Mouse (Mus musculus) forebrain, embryonic 16.5 days (tissue): ENCODE data around the gene Pdk2. TPM values are rescaled to one million over a fixed set of nuclear protein-coding genes. Genes with fewer than 3 reads are reported as not detected.

Source experiments
- ATAC-seq: fragments of 200-750 bp; cut with Nextera tagmentation; 2 replicates; pipeline ENCODE4 v1.8.0; 2017; ENCODE audit warnings: mild to moderate bottlenecking, moderate library complexity
- H3K27ac ChIP-seq: fragments of 300-500 bp; sonication (generic); 2 replicates; pipeline ENCODE4 v1.5.1; 2014; ENCODE audit warnings: low read length, control low read depth
- H3K27me3 ChIP-seq: fragments of 300-500 bp; sonication (generic); replicated peaks from 2 replicates; pipeline ENCODE4 v1.6.1; 2014; ENCODE audit warnings: low read length; ENCODE audit not compliant: control insufficient read depth, insufficient read depth
- H3K36me3 ChIP-seq: fragments of 300-500 bp; sonication (generic); 2 replicates; pipeline ENCODE4 v1.6.1; 2014; ENCODE audit not compliant: control insufficient read depth, insufficient read depth
- H3K4me1 ChIP-seq: fragments of 300-500 bp; sonication (generic); replicated peaks from 2 replicates; pipeline ENCODE4 v1.6.1; 2014; ENCODE audit warnings: low read length; ENCODE audit not compliant: control insufficient read depth, insufficient read depth
- H3K4me2 ChIP-seq: fragments of 300-500 bp; sonication (generic); 2 replicates; pipeline ENCODE4 v1.6.1; 2014; ENCODE audit warnings: mild to moderate bottlenecking, low read length, control low read depth
- H3K4me3 ChIP-seq: fragments of 300-500 bp; sonication (generic); replicated peaks from 2 replicates; pipeline ENCODE4 v1.5.1; 2014; ENCODE audit warnings: mild to moderate bottlenecking, low read length, control low read depth
- H3K9ac ChIP-seq: fragments of 300-500 bp; sonication (generic); replicated peaks from 2 replicates; pipeline ENCODE4 v1.6.1; 2014; ENCODE audit warnings: low read depth, low read length, control low read depth
- H3K9me3 ChIP-seq: fragments of 300-500 bp; sonication (generic); 2 replicates; pipeline ENCODE4 v1.6.1; 2016; ENCODE audit warnings: low read length; ENCODE audit not compliant: control insufficient read depth
- WGBS: fragments of 180-500 bp; shearing (Covaris S2); extraction: QIAGEN DNeasy Blood & Tissue Kit; methylation state at CpG from one replicate; pipeline ENCODE4 v1.1.7; 2014; 5-methylcytosine and 5-hydroxymethylcytosine counted together
- polyA plus RNA-seq: library from polyadenylated mRNA; unstranded; fragments of >200 nt; fragmentation: Nextera tagmentation; extraction: Ambion mirVana; gene quantifications from 2 replicates; pipeline ENCODE4 v1.2.1, GENCODE M21; 2015

Gene Pdk2
- polyA plus RNA-seq, result 27.6 and 29.2 TPM in 2 replicates

DNA sequence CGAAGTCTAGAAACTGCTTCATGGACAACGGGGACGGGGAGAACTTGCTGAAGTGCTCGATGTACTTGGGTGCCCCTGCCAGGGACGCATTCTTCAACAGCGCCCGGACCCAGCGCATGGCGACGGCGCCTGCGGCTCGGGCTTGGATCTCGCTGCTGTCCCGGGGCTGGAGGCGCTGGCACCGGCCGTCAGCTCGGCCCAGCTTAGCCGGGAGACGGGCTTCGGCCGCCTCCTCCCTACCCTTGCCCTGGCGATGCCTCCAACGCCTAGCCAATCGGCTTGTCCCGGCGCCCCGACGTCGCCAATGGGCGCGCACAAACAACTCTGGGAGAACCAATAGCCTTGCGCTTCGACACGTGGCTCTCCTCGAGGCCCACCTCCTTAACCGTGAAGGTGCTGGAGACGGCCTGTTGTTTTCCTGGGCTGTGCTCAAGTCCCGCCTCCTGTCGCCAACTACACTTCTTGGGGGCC, at the start of gene Pdk2:
Gene Pdk2 (minus strand): TSS at position 216 of the 471 bp plus-strand sequence.
- H3K27me3 ChIP-seq, result no peaks in the 10 kb centered on the region
- H3K9me3 ChIP-seq, result no peaks in the 10 kb centered on the region
- no peaks in the 10 kb centered on the region for H3K36me3 ChIP-seq
- under 1% methylated on average over 41 of the region's 41 CpGs for WGBS
- H3K9ac ChIP-seq, result peak within 1 kb of the TSS; percentile 65
- H3K4me1 ChIP-seq, result peaks cover 22% of the 10 kb centered on the region
- peak within 1 kb of the TSS; percentile 92 for H3K4me2 ChIP-seq
- H3K27ac ChIP-seq, result peak within 1 kb of the TSS; percentile 71
- peak within 1 kb of the TSS; percentile 89 for H3K4me3 ChIP-seq
- peak; percentile 98 for ATAC-seq

DNA sequence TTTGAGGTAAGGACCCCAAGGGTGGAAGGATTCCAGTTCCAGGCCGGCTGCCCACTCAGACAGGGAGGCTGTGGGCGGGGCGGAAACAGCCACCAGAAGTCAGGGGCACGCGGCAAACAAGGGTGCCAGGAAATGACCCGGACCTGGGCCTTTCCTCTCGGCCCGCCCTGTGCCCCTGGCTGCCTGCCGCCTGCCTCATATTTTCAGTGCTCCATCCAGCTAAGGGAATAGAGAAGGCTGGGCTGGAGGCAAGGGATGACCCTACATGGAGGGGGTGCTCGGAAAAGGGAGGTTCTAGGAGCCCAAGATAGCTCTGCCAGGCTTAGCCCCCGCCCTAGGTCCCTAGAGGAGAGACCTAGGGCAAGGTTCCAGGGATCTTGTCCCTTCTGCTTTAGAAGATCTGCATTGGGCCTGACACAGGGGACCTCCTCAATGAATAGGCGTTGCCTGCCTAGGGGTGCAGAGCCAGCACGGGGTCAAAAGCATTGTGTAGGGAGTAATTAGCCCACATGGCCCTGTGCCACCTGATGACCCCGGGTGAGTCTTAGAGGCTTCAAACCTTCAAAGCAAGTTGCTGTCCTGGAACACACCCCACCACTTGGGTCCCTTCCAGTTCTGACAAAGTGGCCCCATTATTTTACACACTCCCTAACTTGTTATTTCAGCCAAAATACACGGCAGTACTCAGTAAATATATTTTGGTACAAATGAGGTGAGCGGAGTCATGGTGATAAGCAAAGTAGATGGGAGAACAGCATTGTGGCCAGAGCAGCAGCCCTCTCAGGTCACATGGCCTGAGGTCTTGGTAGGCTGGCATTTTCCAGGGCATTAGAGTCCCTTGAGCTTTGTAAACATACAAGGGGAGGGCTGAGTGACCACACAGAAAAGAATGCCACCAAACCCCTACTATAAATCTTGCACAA, 48.0 kb upstream of the Pdk2 start:
- H3K27ac ChIP-seq, result no peak overlapping the region
- no peaks in the 10 kb centered on the region for H3K27me3 ChIP-seq
- H3K4me3 ChIP-seq, result no peak overlapping the region
- H3K9ac ChIP-seq, result no peak overlapping the region
- H3K4me1 ChIP-seq, result no peaks in the 10 kb centered on the region
- no peaks in the 10 kb centered on the region for H3K36me3 ChIP-seq
- no peak overlapping the region for H3K4me2 ChIP-seq
- no peak for ATAC-seq
- no peaks in the 10 kb centered on the region for H3K9me3 ChIP-seq
- 76% methylated on average over 16 of the region's 16 CpGs for WGBS

DNA sequence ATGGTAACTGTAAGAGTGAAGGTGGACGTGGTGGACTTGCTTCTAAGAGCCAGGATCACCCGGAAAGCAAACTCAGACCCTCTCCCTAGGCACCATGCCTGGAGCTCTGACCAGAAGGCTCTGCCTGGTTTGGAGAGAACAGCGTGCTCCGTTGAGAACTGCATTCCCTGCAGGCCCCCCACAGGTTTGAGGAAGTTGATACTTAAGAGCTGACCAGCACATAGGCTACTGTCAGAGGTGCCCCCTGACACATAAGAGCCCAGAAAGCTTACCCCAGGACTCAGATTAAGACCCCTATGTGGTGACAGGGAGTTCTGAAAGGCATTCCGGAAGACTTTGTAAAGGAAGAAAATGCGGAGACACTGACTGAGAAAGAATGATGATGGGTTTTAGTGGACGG, 47.1 kb upstream of the Pdk2 start:
- H3K9me3 ChIP-seq, result no peaks in the 10 kb centered on the region
- H3K4me3 ChIP-seq, result no peak overlapping the region
- H3K36me3 ChIP-seq, result no peaks in the 10 kb centered on the region
- WGBS, result 68% methylated on average over 7 of the region's 7 CpGs
- H3K4me2 ChIP-seq, result no peak overlapping the region
- no peak overlapping the region for H3K9ac ChIP-seq
- H3K4me1 ChIP-seq, result no peaks in the 10 kb centered on the region
- no peaks in the 10 kb centered on the region for H3K27me3 ChIP-seq
- ATAC-seq, result no peak
- no peak overlapping the region for H3K27ac ChIP-seq

DNA sequence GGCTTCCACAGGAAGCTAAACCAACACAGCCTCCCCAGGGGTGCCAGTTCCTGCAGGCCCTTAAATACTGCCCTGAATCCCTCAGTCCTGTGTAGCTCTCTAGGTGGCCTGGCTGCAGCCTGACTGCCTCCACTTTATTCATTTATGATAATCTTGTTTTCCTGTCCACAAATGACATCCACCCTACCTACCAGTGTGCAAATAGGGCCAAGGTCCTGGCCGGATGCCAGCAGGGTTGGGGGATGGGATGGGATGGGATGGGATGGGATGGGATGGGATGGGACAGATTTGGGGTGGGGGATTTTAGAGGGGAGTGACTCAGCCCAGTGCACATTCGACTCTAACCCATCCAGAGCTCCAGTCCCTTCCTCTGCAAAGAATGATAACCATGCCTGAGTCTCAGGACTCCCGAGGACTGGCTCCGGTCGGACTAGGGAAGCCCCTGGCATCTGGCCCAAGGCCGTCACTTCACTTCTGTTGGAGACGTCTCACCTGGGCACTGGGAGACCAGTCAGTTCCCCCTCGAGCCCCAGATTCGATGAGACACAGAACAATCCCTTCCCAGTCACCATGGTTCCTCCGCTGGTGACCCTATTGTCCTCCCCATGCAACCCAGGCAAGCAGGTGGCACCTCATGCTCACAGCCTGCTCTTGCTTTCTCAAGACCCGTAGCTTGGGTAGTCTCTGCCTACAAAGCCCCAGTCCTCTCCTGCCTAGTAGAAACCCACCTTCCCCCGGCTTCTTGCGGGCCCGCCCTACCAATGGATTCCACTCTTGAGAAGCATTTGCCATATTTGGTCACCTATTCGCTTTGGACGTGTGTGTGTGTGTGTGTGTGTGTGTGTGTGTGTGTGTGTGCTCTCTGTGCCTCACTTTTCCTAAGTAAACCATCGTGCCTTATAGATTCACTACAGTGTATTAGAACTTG, 46.4 kb upstream of the Pdk2 start:
- Histone ChIP-seq H3K4me3 (no peak overlapping the region), H3K4me2 (no peak overlapping the region), H3K9ac (no peak overlapping the region), H3K27ac (no peak overlapping the region), H3K36me3 (no peaks in the 10 kb centered on the region), H3K9me3 (no peaks in the 10 kb centered on the region), H3K4me1 (no peaks in the 10 kb centered on the region), H3K27me3 (no peaks in the 10 kb centered on the region)
- no peak for ATAC-seq
- WGBS, result 64% methylated on average over 17 of the region's 17 CpGs

DNA sequence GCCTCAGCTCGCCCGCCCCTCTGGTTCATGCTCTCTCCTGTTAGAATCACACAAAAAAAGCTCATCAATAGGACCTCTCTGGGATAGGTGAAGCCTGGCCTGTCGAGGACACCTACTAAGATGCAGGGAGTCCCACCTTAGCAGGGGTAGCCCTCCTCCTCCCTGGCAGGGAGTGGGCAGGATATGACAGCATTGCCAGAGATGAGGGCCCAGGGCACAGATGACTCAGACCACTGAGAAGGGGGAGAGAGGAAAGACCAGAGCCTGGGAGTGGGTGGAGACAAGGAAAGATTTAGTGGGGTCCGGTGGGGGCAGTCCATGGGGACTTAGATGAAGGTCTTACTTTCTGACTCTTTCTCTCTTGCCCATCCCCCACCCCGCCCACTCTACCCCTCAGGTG, 45.1 kb upstream of the Pdk2 start:
- no peaks in the 10 kb centered on the region for H3K4me1 ChIP-seq
- H3K9me3 ChIP-seq, result no peaks in the 10 kb centered on the region
- WGBS, result 64% methylated on average over 5 of the region's 5 CpGs
- no peak for ATAC-seq
- no peak overlapping the region for H3K4me3 ChIP-seq
- H3K4me2 ChIP-seq, result no peak overlapping the region
- H3K9ac ChIP-seq, result no peak overlapping the region
- H3K27me3 ChIP-seq, result no peaks in the 10 kb centered on the region
- no peaks in the 10 kb centered on the region for H3K36me3 ChIP-seq
- H3K27ac ChIP-seq, result no peak overlapping the region

DNA sequence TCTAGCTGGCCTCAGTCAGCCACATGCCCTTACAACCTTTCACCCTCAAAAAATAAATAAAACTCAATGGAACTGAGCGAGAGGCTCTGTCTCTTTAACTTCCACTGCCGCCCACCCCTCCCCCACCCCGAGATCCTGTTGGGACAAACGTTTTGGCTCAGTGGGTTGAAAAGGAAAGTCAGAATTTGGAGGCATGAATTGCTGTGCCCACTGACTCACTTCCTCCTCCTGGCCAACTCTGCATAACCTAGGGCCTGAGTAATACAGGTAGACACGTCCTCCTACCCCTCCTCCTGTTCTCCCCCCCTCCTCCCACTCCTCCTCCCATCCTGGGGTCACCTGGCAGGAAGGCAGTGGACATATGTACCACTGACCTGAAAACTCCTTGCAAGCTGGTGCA, 44.6 kb upstream of the Pdk2 start:
- Histone ChIP-seq H3K4me3 (no peak overlapping the region), H3K36me3 (no peaks in the 10 kb centered on the region), H3K4me1 (no peaks in the 10 kb centered on the region), H3K4me2 (no peak overlapping the region), H3K27ac (no peak overlapping the region), H3K9ac (no peak overlapping the region), H3K27me3 (no peaks in the 10 kb centered on the region), H3K9me3 (no peaks in the 10 kb centered on the region)
- WGBS, result 21% methylated on average over 5 of the region's 5 CpGs
- ATAC-seq, result no peak

DNA sequence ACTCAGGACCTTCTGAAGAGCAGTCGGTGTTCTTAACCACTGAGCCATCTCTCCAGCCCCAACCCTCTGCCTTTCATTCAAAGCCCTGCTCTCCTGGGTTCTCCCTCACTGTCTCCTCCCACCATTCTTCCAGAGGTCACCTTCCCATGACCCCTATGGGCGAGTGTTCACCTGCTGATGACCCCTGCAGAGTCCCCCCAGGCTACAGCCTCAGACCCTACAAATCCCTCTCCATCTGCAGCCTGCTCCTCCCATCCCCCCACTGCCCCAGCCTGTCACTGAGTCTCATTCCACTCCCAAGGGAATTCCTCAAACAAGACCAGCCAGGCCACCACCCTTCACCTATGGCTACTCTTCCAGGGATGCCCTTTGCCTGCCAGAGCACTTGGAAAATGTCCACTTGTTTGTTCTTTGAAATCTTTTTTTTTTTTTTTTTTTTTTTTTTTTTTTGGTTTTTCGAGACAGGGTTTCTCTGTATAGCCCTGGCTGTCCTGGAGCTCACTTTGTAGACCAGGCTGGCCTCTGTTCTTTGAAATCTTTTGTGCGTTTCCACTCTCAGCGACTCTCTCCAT, 43.7 kb upstream of the Pdk2 start:
- ATAC-seq, result no peak
- no peaks in the 10 kb centered on the region for H3K27me3 ChIP-seq
- H3K36me3 ChIP-seq, result no peaks in the 10 kb centered on the region
- WGBS, result 34% methylated on average over 5 of the region's 5 CpGs
- no peak overlapping the region for H3K4me3 ChIP-seq
- H3K27ac ChIP-seq, result no peak overlapping the region
- H3K4me1 ChIP-seq, result no peaks in the 10 kb centered on the region
- H3K9me3 ChIP-seq, result no peaks in the 10 kb centered on the region
- H3K9ac ChIP-seq, result no peak overlapping the region
- no peak overlapping the region for H3K4me2 ChIP-seq

DNA sequence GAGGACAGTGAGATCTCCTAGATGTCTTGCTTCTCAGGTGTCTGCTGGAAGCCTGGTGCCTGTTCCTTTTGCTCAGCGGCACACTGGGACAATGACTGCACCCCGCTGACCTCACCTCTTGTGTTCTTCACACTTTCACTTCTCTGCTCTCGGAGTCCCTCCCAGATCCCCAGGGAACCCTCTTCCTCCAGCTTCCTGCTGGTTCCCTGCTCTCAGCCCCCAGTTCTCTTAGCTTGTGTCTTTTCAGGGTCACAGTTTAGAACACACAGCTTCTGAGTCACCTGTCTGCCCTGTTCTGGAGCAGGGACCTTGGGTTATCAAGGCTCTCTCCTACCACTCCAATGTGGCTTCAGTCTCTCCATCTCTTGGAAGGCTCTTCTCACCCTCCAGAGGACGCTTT, 43.0 kb upstream of the Pdk2 start:
- no peak overlapping the region for H3K4me2 ChIP-seq
- no peaks in the 10 kb centered on the region for H3K27me3 ChIP-seq
- no peaks in the 10 kb centered on the region for H3K36me3 ChIP-seq
- H3K4me1 ChIP-seq, result no peaks in the 10 kb centered on the region
- H3K27ac ChIP-seq, result no peak overlapping the region
- no peak overlapping the region for H3K9ac ChIP-seq
- 33% methylated on average over 4 of the region's 4 CpGs for WGBS
- no peak for ATAC-seq
- no peaks in the 10 kb centered on the region for H3K9me3 ChIP-seq
- no peak overlapping the region for H3K4me3 ChIP-seq

DNA sequence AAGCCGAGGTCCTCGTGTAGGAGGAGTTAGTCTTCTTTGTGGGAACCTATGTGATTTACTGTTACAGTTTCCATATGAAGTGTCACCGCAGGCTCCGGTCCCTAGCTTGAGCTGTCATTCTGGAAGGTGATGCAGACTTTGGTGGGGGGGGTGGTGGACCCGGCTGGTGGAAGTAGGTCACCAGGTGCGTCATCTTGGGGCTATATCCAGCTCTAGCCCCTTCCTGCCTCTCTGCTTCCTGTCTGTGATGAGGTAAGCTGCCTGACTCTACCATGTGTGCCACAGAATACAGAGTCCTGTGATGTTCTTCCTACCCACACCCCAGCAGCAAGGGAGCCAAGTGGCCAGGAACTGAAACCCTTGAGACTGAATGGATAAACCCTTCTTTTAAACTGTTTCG, 41.7 kb upstream of the Pdk2 start:
- WGBS, result 89% methylated on average over 7 of the region's 7 CpGs
- Histone ChIP-seq H3K27ac (no peak overlapping the region), H3K27me3 (0 out of 2 replicates have a peak, but pooled peaks cover 3% of the 10 kb centered on the region), H3K9ac (no peak overlapping the region), H3K36me3 (no peaks in the 10 kb centered on the region), H3K4me1 (no peaks in the 10 kb centered on the region), H3K9me3 (no peaks in the 10 kb centered on the region), H3K4me3 (no peak overlapping the region), H3K4me2 (no peak overlapping the region)
- ATAC-seq, result no peak
